Mouse (Mus musculus) olfactory bulb, adult 2 months (tissue): ENCODE measurements at regions not wholly inside any gene's neighbourhood (a gene's known extent, or its start where the extent isn't known, plus 50 kb on each side); places are given as distances from the start of the nearest gene placed in this dataset.

Experiments used
- CTCF ChIP-seq: fragments of 200-500 bp; IDR thresholded peaks from 2 replicates; pipeline ENCODE4 v1.5.1; 2012; ENCODE audit warnings: low read depth, mild to moderate bottlenecking, low read length, moderate library complexity; ENCODE audit not compliant: insufficient read depth
- POLR2A ChIP-seq: fragments of 200-500 bp; IDR thresholded peaks from 2 replicates; pipeline ENCODE4 v1.6.1; 2012; ENCODE audit warnings: mild to moderate bottlenecking, low read depth, low read length, moderate library complexity; ENCODE audit not compliant: insufficient read depth

- TF ChIP-seq POLR2A (no peak), CTCF (no peak)
Observed at GRCm38 (mm10) chr3:9105191-9105926, 504.5 kb downstream of the Zfp704 start.
